Mouse (Mus musculus): ENCODE results near the gene Slc6a9.

Gene Slc6a9

DNA sequence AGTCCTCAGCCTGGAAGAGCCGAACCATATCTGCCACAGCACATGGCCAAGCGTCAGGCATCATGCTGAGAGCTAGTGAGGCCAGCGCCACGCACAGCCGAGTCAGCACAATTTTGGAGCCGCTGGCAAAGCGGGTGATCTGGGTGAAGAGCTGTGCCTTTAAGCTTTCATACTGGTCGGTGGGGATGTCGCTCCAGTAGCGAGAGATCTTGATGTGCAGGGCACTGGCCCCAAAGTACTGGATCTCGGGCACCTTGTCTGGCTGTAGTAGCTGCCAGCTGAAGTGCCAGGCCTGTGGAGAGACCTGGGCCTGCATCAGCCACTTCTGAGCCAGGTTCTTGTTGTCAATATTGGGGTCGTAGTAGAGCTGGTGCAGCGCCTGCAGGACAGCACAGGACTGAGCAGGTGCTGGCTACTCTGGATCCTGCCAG lies 77.8 kb downstream of the Slc6a9 start:
- no peak for DNase-seq (ENCODE audit: low read depth, low spot score)

GRCm38 (mm10) chr4:117912685-117913273 lies 78.5 kb downstream of the Slc6a9 start:
- no peak for DNase-seq (ENCODE audit: low read depth, low spot score)

GRCm38 (mm10) chr4:117913421-117913820 lies 79.1 kb downstream of the Slc6a9 start:
- no peak for DNase-seq (ENCODE audit: low read depth, low spot score)

GRCm38 (mm10) chr4:117914031-117914430 lies 79.7 kb downstream of the Slc6a9 start:
- DNase-seq (ENCODE audit: low read depth, low spot score): no peak

DNA sequence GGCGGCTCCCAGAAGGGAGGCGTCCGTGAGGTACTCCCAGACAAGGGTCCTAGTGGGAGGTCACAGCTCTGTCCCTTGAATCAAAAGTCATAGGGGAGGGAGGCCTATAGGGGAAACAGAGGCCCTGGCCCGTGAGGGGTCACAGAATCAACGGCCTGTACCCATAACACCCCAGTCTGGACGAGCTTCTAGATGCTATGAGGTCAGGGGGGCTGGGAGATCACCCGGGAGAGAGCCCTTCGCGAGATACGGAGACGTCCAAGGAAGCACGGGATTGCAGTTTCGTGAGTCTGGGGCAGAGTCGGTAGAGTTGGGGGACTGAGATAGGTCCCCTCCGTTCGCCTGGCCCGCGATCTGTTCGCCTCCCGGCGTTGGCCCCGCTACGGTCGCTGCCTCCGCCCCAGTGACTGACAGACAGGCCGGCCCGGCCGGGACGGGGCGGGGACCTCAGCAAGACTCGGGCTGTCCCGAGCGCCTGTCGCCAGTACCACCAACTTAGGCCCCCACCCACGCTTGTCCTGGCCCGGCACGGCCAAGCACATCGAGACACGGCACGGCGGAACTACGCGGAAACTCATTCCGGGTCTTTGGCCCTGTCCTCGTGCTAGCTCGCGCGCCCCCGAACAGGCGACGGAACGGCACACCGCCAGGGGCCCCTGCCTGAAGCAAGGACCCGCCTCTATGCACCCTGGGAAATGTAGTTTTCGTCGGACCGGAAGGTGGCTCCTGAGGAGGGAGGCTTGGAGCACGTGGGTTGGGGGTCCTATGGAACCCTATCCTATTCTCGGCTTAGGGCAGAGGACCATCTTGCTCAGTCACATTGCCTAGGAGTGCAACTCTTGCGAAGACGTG lies 80.5 kb downstream of the Slc6a9 start, which contains the start of gene Ipo13:
TSS of gene Ipo13 (minus strand) at position 409 of the 852 bp plus-strand sequence.
- peak; percentile 95 for DNase-seq (ENCODE audit: low read depth, low spot score)

DNA sequence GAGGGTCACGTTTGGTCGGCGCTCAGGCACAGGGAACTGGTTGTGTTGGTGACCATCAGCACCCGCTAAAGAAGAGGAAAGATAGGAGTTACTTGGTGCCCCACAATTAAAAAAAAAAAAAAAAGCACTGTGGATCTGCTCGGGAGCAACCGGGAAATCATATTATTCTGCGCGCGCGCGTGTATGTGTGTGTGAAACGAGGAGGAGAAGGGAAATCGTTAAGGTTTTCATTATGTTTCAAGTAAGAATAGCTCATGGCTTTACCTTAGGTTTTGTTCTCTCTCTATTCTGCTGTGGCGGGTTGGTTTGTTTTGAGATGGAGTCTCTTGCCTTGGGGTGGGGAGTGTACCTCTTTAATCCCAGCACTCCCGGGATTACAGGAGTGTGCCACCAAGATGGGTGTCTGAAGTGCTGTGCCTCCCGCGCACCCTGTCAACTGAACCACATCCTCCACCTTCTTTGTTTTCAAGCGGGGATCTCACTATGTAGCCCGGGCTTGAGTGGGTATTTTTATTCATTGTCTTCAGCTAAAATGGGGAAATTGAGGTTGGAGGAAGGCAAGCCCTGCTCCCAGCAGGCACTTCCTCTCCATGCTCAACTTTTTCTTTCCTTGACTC lies 81.3 kb downstream of the Slc6a9 start:
- no peak for DNase-seq (ENCODE audit: low read depth, low spot score)

DNA sequence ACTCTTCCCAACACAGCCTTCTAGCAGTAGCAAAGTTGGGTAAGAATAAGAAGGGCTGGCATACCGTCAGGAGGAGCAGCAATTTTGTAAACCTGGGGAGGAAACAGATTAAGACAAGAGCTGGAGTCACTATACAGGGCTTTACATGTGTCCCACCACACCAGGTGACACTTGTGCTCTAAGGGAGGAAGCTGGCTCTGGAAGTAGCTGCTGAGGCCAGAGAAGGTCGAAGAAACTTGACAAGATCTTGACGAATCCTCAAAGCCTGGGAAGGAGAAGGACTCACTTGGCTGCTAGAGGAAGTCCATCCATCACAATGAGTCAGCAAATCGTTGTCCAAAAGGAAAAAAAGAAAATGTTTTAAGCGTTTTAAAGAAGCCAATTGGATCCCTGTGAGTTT lies 82.1 kb downstream of the Slc6a9 start:
- DNase-seq (ENCODE audit: low read depth, low spot score): no peak

GRCm38 (mm10) chr4:117917402-117917801 lies 83.1 kb downstream of the Slc6a9 start:
- DNase-seq (ENCODE audit: low read depth, low spot score): no peak

- DNase-seq (ENCODE audit: low read depth, low spot score): no peak
Measured at GRCm38 (mm10) chr4:117917847-117918246, 83.5 kb downstream of the Slc6a9 start.

GRCm38 (mm10) chr4:117918261-117918660 lies 84.0 kb downstream of the Slc6a9 start:
- no peak for DNase-seq (ENCODE audit: low read depth, low spot score)

GRCm38 (mm10) chr4:117918762-117919161 lies 84.5 kb downstream of the Slc6a9 start:
- no peak for DNase-seq (ENCODE audit: low read depth, low spot score)

- no peak for DNase-seq (ENCODE audit: low read depth, low spot score)
Measured at GRCm38 (mm10) chr4:117921358-117921757, 87.1 kb downstream of the Slc6a9 start.

- no peak for DNase-seq (ENCODE audit: low read depth, low spot score)
Measured at GRCm38 (mm10) chr4:117923450-117923849, 89.1 kb downstream of the Slc6a9 start.
